Mouse (Mus musculus) ES-E14 (cell line): ENCODE measurements around the gene Odf3l1. TPM values are rescaled to one million over a fixed set of nuclear protein-coding genes. Genes with fewer than 3 reads are reported as not detected.

Experiments
- DNase-seq: peaks from one replicate; pipeline ENCODE4 v3.0.0-alpha.2; 2013; ENCODE audit warnings: low read depth, low spot score
- H3K27ac ChIP-seq: 2 replicates; pipeline ENCODE4 v1.5.1; 2012; ENCODE audit warnings: low read depth, mild to moderate bottlenecking, low read length, moderate library complexity, mixed read lengths; ENCODE audit not compliant: poor library complexity, insufficient read depth, severe bottlenecking
- H3K36me3 ChIP-seq: 2 replicates; pipeline ENCODE4 v1.6.1; 2012; ENCODE audit warnings: mild to moderate bottlenecking, low read length, moderate library complexity, mixed read lengths; ENCODE audit not compliant: control insufficient read depth, poor library complexity, insufficient read depth, severe bottlenecking
- H3K4me1 ChIP-seq, 2 experiments: fragments of 150-350 bp in 1 of 2; sonication (generic) in 1 of 2; 2 replicates each; pipeline ENCODE4 v1.6.1; 2012; ENCODE audit warnings: low read length in 2 of 2, mild to moderate bottlenecking in 1 of 2, mixed read lengths in 1 of 2; ENCODE audit not compliant: control insufficient read depth in 2 of 2, insufficient read depth in 2 of 2, poor library complexity in 1 of 2
- H3K4me3 ChIP-seq, 2 experiments: fragments of 150-350 bp in 1 of 2; sonication (generic) in 1 of 2; 2 replicates each; pipeline ENCODE4 v1.5.1; 2012; ENCODE audit warnings: low read length in 2 of 2, low read depth in 1 of 2, mild to moderate bottlenecking in 1 of 2, mixed read lengths in 1 of 2; ENCODE audit not compliant: insufficient read depth in 1 of 2, poor library complexity in 1 of 2, severe bottlenecking in 1 of 2
- H3K9ac ChIP-seq: 2 replicates; pipeline ENCODE4 v1.6.1; 2012; ENCODE audit warnings: low read depth, mild to moderate bottlenecking, low read length, mixed read lengths; ENCODE audit not compliant: poor library complexity, insufficient read depth, severe bottlenecking
- H3K9me3 ChIP-seq: fragments of 150-350 bp; sonication (generic); 2 replicates; pipeline ENCODE4 v1.6.1; 2012; ENCODE audit warnings: low read depth, mild to moderate bottlenecking, low read length; ENCODE audit not compliant: control insufficient read depth, insufficient read depth
- CHD2 ChIP-seq: IDR thresholded peaks from 2 replicates; pipeline ENCODE4 v1.6.1; 2014; ENCODE audit warnings: mild to moderate bottlenecking, low read depth, low read length, inconsistent platforms
- HCFC1 ChIP-seq: IDR thresholded peaks from 2 replicates; pipeline ENCODE4 v1.6.1; 2012; ENCODE audit warnings: low read length, inconsistent platforms, borderline replicate concordance; ENCODE audit not compliant: insufficient read depth
- MAFK ChIP-seq: IDR thresholded peaks from 2 replicates; pipeline ENCODE4 v1.6.1; 2014; ENCODE audit warnings: mild to moderate bottlenecking, low read depth, low read length, inconsistent platforms; ENCODE audit not compliant: insufficient read depth
- ZC3H11A ChIP-seq: IDR thresholded peaks from 2 replicates; pipeline ENCODE4 v1.6.1; 2012; ENCODE audit warnings: low read depth, mild to moderate bottlenecking, inconsistent platforms, low read length, borderline replicate concordance
- ZNF384 ChIP-seq: IDR thresholded peaks from 2 replicates; pipeline ENCODE4 v1.6.1; 2012; ENCODE audit warnings: low read depth, low read length, inconsistent platforms
- in situ Hi-C, 2 experiments: fragments of 600-800 bp; cut with MboI; formaldehyde crosslinking; loops; one replicate each; pipeline ENCODE4 v1.15.1; 2025; ENCODE audit warnings: low sequenced_read_pairs in 2 of 2, inconsistent platforms in 1 of 2; ENCODE audit not compliant: unreplicated experiment in 2 of 2
- total RNA-seq: library from RNA; depleted of rRNA; stranded (reverse); fragments of 300-350 nt; gene quantifications from 2 replicates; pipeline ENCODE4 v1.2.3, GENCODE M21; 2012; rRNA removed

The Odf3l1 gene
- total RNA-seq, 1 experiment = not detected

GRCm38 (mm10) chr9:56810916-56811315 lies 53.6 kb downstream of the Odf3l1 start:
- TF ChIP-seq ZNF384 (no peak), ZC3H11A (no peak), HCFC1 (no peak), MAFK (no peak), CHD2 (no peak)
- no peaks in the 10 kb centered on the region for H3K4me1 ChIP-seq
- DNase-seq = no peak
- no peak overlapping the region for H3K4me3 ChIP-seq
- H3K9me3 ChIP-seq = no peaks in the 10 kb centered on the region
- in situ Hi-C loops = no loop called here
- H3K9ac ChIP-seq = no peak overlapping the region
- H3K36me3 ChIP-seq = no peaks in the 10 kb centered on the region
- H3K27ac ChIP-seq = no peak overlapping the region

GRCm38 (mm10) chr9:56807990-56808389 lies 56.5 kb downstream of the Odf3l1 start:
- no peak for DNase-seq
- H3K4me1 ChIP-seq = no peaks in the 10 kb centered on the region; a peak in 1 of 4 replicates
- H3K4me3 ChIP-seq = no peak overlapping the region
- no peaks in the 10 kb centered on the region for H3K9me3 ChIP-seq
- TF ChIP-seq ZNF384 (no peak), HCFC1 (no peak), ZC3H11A (no peak), MAFK (no peak), CHD2 (no peak)
- in situ Hi-C loops = no loop called here
- H3K36me3 ChIP-seq = no peaks in the 10 kb centered on the region
- no peak overlapping the region for H3K27ac ChIP-seq
- H3K9ac ChIP-seq = no peak overlapping the region

- no peaks in the 10 kb centered on the region; a peak in 1 of 4 replicates for H3K4me1 ChIP-seq
- TF ChIP-seq ZNF384 (no peak), CHD2 (no peak), HCFC1 (no peak), ZC3H11A (no peak), MAFK (no peak)
- in situ Hi-C loops = no loop called here
These were observed 61.3 kb downstream of the Odf3l1 start for GRCm38 (mm10) chr9:56803146-56803545.

More at GRCm38 (mm10) chr9:56803146-56803545, 61.3 kb downstream of the Odf3l1 start:
- H3K4me3 ChIP-seq = no peak overlapping the region
- no peak for DNase-seq
- H3K9me3 ChIP-seq = no peaks in the 10 kb centered on the region
- H3K36me3 ChIP-seq = no peaks in the 10 kb centered on the region
- no peak overlapping the region for H3K27ac ChIP-seq
- no peak overlapping the region for H3K9ac ChIP-seq

Other genes starting within 250 kb of the Odf3l1 start
- 1.3 and 2.1 TPM in 2 replicates for gene Lingo1, start 68.2 kb downstream of the Odf3l1 start, total RNA-seq
- gene Cspg4, start 354 bp upstream of the Odf3l1 start, total RNA-seq = 1.3 and 2.1 TPM in 2 replicates
- 1.6 and 4.1 TPM in 2 replicates for gene Snx33, start 63.7 kb upstream of the Odf3l1 start, total RNA-seq
- 106 and 108 TPM in 2 replicates for gene Imp3, start 72.8 kb upstream of the Odf3l1 start, total RNA-seq
- gene Snupn, start 86.2 kb upstream of the Odf3l1 start, total RNA-seq = 16.4 and 18.2 TPM in 2 replicates
- gene Ptpn9, start 130.2 kb upstream of the Odf3l1 start, total RNA-seq = 3.0 and 6.8 TPM in 2 replicates
- gene Sin3a, start 207.4 kb upstream of the Odf3l1 start, total RNA-seq = 78.3 and 88.1 TPM in 2 replicates